Mouse (Mus musculus) adipose tissue, adult 10 weeks (tissue): ENCODE measurements around the gene Cep44. TPM values are rescaled to one million over a fixed set of nuclear protein-coding genes. Genes with fewer than 3 reads are reported as not detected.

Source experiments
- polyA plus RNA-seq: library from polyadenylated mRNA; stranded (reverse); fragments of 350-450 nt; fragmentation: Illumina TruSeq; extraction: RNeasy Lipid Tissue Mini Kit (QIAGEN cat#74804); gene quantifications from one replicate; pipeline ENCODE4 v1.2.3, GENCODE M21; 2014; ENCODE audit warnings: low read depth, low replicate concordance

The Cep44 gene
- polyA plus RNA-seq: 15.3 TPM

DNA sequence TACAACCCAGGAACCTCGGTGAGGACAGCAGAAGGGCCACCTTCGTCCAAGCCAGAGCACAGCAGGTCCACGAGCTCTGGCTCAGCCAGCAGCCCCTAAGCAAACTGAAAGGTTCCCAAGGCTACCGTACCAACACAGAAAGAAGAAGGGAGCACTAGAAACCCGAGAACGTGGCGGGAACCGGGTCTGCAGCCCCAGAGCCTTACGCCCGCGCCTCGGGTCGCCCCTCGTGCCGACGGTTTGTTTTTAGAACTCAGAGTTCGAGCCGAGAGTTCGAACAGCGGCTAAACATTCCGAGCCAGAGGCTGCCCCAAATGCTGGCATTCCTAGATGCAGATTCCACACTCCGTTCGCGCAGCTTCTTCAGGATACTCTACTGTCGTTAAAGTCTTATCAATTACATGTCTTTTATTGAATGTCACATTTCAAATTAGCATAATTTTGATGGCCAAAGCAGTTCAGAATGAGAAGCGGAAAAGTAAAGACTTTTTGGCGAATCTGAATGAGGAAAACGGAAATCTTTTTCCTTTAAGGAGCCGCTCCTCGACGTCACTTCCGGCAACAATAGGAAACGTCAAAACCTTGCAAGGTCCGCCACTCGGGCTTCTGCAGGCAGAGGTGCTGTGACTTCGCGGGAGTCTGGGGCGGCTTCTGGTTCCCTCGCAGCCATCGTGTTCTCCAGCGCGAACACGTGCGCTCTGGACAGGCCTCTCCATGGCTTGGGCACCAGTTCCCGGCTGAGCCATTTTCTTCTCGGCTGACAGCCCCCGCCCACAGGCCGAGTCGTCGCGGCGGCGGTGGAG is at the start of gene Cep44, which contains the start of gene Fbxo8:
Gene Cep44 (minus strand): TSS at position 490 of the 803 bp plus-strand sequence.
Gene Fbxo8 (plus strand): TSS at position 533 of the 803 bp plus-strand sequence.

Other genes starting within 250 kb of the Cep44 start
- 42.9 TPM for gene Fbxo8, start within 50 bp of the Cep44 start, polyA plus RNA-seq